Mouse (Mus musculus): ENCODE measurements around the gene Gm20388.

DNA sequence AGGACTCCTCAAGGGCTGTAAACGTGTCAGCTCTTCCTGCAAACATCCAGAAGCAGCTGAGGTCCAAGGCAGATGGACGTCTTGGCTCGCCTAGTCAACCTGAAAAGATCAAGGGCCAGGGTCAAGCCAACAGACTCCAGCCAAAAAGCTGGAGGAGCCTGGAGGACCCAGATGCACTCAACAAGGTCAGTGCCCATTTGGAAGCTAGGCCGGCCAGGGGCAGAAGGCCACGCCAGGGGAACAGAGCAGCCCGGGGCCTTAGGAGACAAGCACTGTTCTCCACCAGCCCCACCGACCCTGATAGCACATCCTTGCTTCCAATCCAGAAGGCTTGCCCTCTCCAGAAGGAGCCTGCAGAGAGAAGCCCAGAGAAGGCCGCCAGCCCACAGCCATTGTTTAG lies 2354.9 kb downstream of the Gm20388 start:
- TF ChIP-seq CTCF (IDR thresholded peaks at IDR 0.05; ENCODE audit: extremely low read depth, insufficient read depth, low read length) (no peak), POLR2A (IDR thresholded peaks at IDR 0.05; ENCODE audit: extremely low read depth, insufficient read depth, low read length) (no peak)

Measured in cortical plate, adult 2 months (tissue).